Mouse (Mus musculus) midbrain, embryonic 11.5 days (tissue): ENCODE measurements around the gene Tprgl. TPM values are rescaled to one million over a fixed set of nuclear protein-coding genes. Genes with fewer than 3 reads are reported as not detected.

Experiments
- ATAC-seq: fragments of 200-750 bp; cut with Nextera tagmentation; 2 replicates; pipeline ENCODE4 v1.8.0; 2017; ENCODE audit warnings: moderate TSS enrichment, moderate library complexity; ENCODE audit not compliant: low FRiP score
- DNase-seq: peaks from one replicate; pipeline ENCODE4 v3.0.0; 2015; ENCODE audit warnings: low spot score; ENCODE audit errors: missing footprints
- H3K27ac ChIP-seq: fragments of 300-500 bp; sonication (generic); 2 replicates; pipeline ENCODE4 v1.5.1; 2014; ENCODE audit warnings: low read depth, low read length
- H3K27me3 ChIP-seq: fragments of 300-500 bp; sonication (generic); 2 replicates; pipeline ENCODE4 v1.6.1; 2014; ENCODE audit warnings: mild to moderate bottlenecking, low read length, moderate library complexity, mixed read lengths; ENCODE audit not compliant: control insufficient read depth, insufficient read depth
- H3K36me3 ChIP-seq: fragments of 300-500 bp; sonication (generic); 2 replicates; pipeline ENCODE4 v1.6.1; 2014; ENCODE audit warnings: mild to moderate bottlenecking, low read length, moderate library complexity, mixed read lengths; ENCODE audit not compliant: control insufficient read depth, insufficient read depth
- H3K4me1 ChIP-seq: fragments of 300-500 bp; sonication (generic); 2 replicates; pipeline ENCODE4 v1.6.1; 2014; ENCODE audit warnings: low read length; ENCODE audit not compliant: control insufficient read depth, insufficient read depth
- H3K4me2 ChIP-seq: fragments of 300-500 bp; sonication (generic); 2 replicates; pipeline ENCODE4 v1.6.1; 2014; ENCODE audit warnings: mild to moderate bottlenecking, moderate library complexity
- H3K4me3 ChIP-seq: fragments of 300-500 bp; sonication (generic); 2 replicates; pipeline ENCODE4 v1.5.1; 2014; ENCODE audit warnings: low read depth, low read length
- H3K9ac ChIP-seq: fragments of 300-500 bp; sonication (generic); 2 replicates; pipeline ENCODE4 v1.6.1; 2014; ENCODE audit warnings: low read length
- H3K9me3 ChIP-seq: fragments of 300-500 bp; sonication (generic); 2 replicates; pipeline ENCODE4 v1.6.1; 2016; ENCODE audit warnings: low read length; ENCODE audit not compliant: control insufficient read depth
- WGBS: fragments of 180-500 bp; shearing (Covaris S2); extraction: QIAGEN DNeasy Blood & Tissue Kit; methylation state at CpG from one replicate; pipeline ENCODE4 v1.1.7; 2014; 5-methylcytosine and 5-hydroxymethylcytosine counted together
- polyA plus RNA-seq: library from polyadenylated mRNA; unstranded; fragments of >200 nt; fragmentation: Nextera tagmentation; extraction: Ambion mirVana; gene quantifications from 2 replicates; pipeline ENCODE4 v1.2.1, GENCODE M21; 2014

The Tprgl gene
- polyA plus RNA-seq, 1 experiment from 2014 or later, result 140 TPM

GRCm38 (mm10) chr4:154188948-154189347, 28.5 kb upstream of the Tprgl start:
- Histone ChIP-seq H3K4me1 (no peaks in the 10 kb centered on the region), H3K4me3 (no peak overlapping the region), H3K27ac (no peak overlapping the region), H3K36me3 (no peaks in the 10 kb centered on the region; the same call in 1 of the 2 replicates), H3K27me3 (no peaks in the 10 kb centered on the region), H3K9ac (no peak overlapping the region), H3K9me3 (no peaks in the 10 kb centered on the region), H3K4me2 (no peak overlapping the region)
- DNase-seq (no peak), ATAC-seq (no peak)
- 78% methylated on average over 8 of the region's 8 CpGs for WGBS

GRCm38 (mm10) chr4:154186002-154186537, 25.6 kb upstream of the Tprgl start:
- no peak for ATAC-seq
- Histone ChIP-seq H3K27ac (no peak overlapping the region), H3K27me3 (no peaks in the 10 kb centered on the region), H3K9ac (no peak overlapping the region), H3K4me2 (no peak overlapping the region), H3K36me3 (no peaks in the 10 kb centered on the region; the same call in 1 of the 2 replicates), H3K4me1 (no peaks in the 10 kb centered on the region), H3K9me3 (no peaks in the 10 kb centered on the region), H3K4me3 (no peak overlapping the region)
- DNase-seq, result no peak
- 83% methylated on average over 11 of the region's 11 CpGs for WGBS

- H3K4me2 ChIP-seq, result no peak overlapping the region
- H3K9me3 ChIP-seq, result no peaks in the 10 kb centered on the region
- no peak overlapping the region for H3K9ac ChIP-seq
- no peaks in the 10 kb centered on the region; the same call in 1 of the 2 replicates for H3K36me3 ChIP-seq
- no peak overlapping the region for H3K4me3 ChIP-seq
- DNase-seq (no peak), ATAC-seq (no peak)
- no peak overlapping the region for H3K27ac ChIP-seq
- H3K4me1 ChIP-seq, result no peaks in the 10 kb centered on the region
- WGBS, result 79% methylated on average over 5 of the region's 5 CpGs
- H3K27me3 ChIP-seq, result no peaks in the 10 kb centered on the region
Measured at GRCm38 (mm10) chr4:154185001-154185400, 24.5 kb upstream of the Tprgl start.

- WGBS, result 83% methylated on average over 5 of the region's 5 CpGs
Measured at GRCm38 (mm10) chr4:154183566-154183965, 23.1 kb upstream of the Tprgl start.

GRCm38 (mm10) chr4:154181001-154181400, 20.5 kb upstream of the Tprgl start:
- no peaks in the 10 kb centered on the region; the same call in 1 of the 2 replicates for H3K36me3 ChIP-seq
- 94% methylated on average over 7 of the region's 7 CpGs for WGBS
- H3K9me3 ChIP-seq, result no peaks in the 10 kb centered on the region

More at GRCm38 (mm10) chr4:154183566-154183965, 23.1 kb upstream of the Tprgl start:
- no peak for ATAC-seq
- Histone ChIP-seq H3K9me3 (no peaks in the 10 kb centered on the region), H3K4me3 (no peak overlapping the region), H3K4me2 (no peak overlapping the region), H3K27me3 (no peaks in the 10 kb centered on the region), H3K36me3 (no peaks in the 10 kb centered on the region; the same call in 1 of the 2 replicates), H3K27ac (no peak overlapping the region), H3K4me1 (no peaks in the 10 kb centered on the region), H3K9ac (no peak overlapping the region)
- no peak for DNase-seq

GRCm38 (mm10) chr4:154177257-154177656, 16.8 kb upstream of the Tprgl start:
- Histone ChIP-seq H3K27ac (no peak overlapping the region), H3K9ac (no peak overlapping the region), H3K36me3 (no peaks in the 10 kb centered on the region), H3K4me2 (no peak overlapping the region), H3K4me3 (no peak overlapping the region), H3K9me3 (no peaks in the 10 kb centered on the region), H3K27me3 (no peaks in the 10 kb centered on the region; the same call in none of the 2 replicates), H3K4me1 (peaks cover 4% of the 10 kb centered on the region; the same call in 1 of the 2 replicates)
- DNase-seq (no peak), ATAC-seq (no peak)
- 75% methylated on average over 8 of the region's 8 CpGs for WGBS

More at GRCm38 (mm10) chr4:154181001-154181400, 20.5 kb upstream of the Tprgl start:
- Histone ChIP-seq H3K4me2 (no peak overlapping the region), H3K9ac (no peak overlapping the region), H3K4me3 (no peak overlapping the region), H3K27me3 (no peaks in the 10 kb centered on the region), H3K4me1 (no peaks in the 10 kb centered on the region), H3K27ac (no peak overlapping the region)
- DNase-seq (no peak), ATAC-seq (no peak)

- ATAC-seq (no peak), DNase-seq (peak; percentile 90)
- WGBS, result 42% methylated on average over 13 of the region's 13 CpGs
- H3K36me3 ChIP-seq, result no peaks in the 10 kb centered on the region
- H3K4me1 ChIP-seq, result peaks cover 16% of the 10 kb centered on the region
- peaks cover 29% of the 10 kb centered on the region for H3K27me3 ChIP-seq
- peak overlapping the region; percentile 73 for H3K9ac ChIP-seq
- H3K4me2 ChIP-seq, result peak overlapping the region; percentile 95
- no peak overlapping the region for H3K27ac ChIP-seq
- peak overlapping the region; percentile 57 for H3K4me3 ChIP-seq
- no peaks in the 10 kb centered on the region for H3K9me3 ChIP-seq
Measured at GRCm38 (mm10) chr4:154171931-154172604, 11.6 kb upstream of the Tprgl start.

- ATAC-seq, result peak; percentile 56
- Histone ChIP-seq H3K36me3 (no peaks in the 10 kb centered on the region), H3K27me3 (peaks cover 29% of the 10 kb centered on the region), H3K9ac (peak overlapping the region; percentile 73), H3K9me3 (no peaks in the 10 kb centered on the region), H3K27ac (no peak overlapping the region; the same call in 1 of the 2 replicates), H3K4me1 (peaks cover 16% of the 10 kb centered on the region), H3K4me2 (peak overlapping the region; percentile 95), H3K4me3 (peak overlapping the region; percentile 57)
- DNase-seq, result peak; percentile 96
- 1% methylated on average over 37 of the region's 37 CpGs for WGBS
Measured at GRCm38 (mm10) chr4:154171151-154171930, 10.9 kb upstream of the Tprgl start.
